In the genomic region with DNA sequence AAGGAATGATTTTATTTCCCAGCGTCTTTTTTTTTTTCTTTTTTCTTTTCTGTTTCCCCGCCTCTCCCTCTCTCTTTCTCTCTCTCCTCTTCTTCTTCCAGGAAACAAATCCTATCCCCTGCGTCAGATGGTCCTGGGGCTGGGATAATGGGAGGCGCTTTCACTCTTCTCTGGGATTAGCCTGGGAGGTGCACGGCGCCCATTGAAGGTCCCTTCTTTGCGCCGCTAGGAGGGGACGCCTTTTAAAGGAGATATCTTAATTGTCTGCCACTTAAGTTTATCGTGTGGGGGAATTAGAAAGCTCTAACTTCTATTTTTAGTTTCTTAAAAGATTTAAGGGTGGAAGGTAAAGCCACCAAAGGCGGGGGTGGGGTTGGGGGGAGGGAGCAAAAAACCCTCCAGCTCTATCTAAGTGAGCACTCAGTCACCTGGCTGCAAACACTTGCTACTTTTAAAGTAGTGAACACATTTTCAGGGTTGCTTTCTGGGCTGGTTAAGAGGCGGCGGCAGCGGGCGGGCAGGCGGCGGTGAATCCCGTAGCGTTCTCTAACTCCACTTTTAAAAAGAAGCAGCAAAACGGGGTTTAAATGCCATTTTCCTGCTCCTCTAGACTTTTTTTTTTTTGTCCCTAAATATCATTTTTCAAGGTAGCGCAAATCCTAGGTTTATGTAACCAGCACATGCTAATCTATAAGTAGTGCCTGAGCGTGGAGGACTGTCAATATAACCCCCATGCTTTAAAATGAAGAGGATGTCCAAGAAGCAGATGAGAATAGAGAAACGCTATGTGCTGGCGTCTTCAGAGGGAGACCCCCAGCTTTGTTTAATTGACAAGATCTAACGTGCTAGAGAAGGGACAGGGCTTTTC, we compare ENCODE assay signal across 9 mouse cellular contexts. TPM values are rescaled to one million over a fixed set of nuclear protein-coding genes. Genes with fewer than 3 reads are reported as not detected.
DNase-seq lines count a peak whose midpoint lies in the region; ATAC-seq and TF ChIP-seq lines count a peak whose summit lies in the region.
"Had no signal": no experiment of that assay in that cellular context is flagged by ENCODE, and none has a peak within 500 bp of the region (broad histone marks: within the 10 kb centered on the region; RNA-seq: fewer than 3 reads in every experiment).

No protein-coding gene starts in this region.

- H3K36me3 ChIP-seq in forebrain, postnatal 0 days (ENCODE audit: insufficient read depth): no peaks in the 10 kb centered on the region
- H3K36me3 ChIP-seq in midbrain, embryonic 12.5 days: no peaks in the 10 kb centered on the region

- no peak for TF ChIP-seq POLR2A in lung, adult 2 months (IDR thresholded peaks at IDR 0.05; ENCODE audit: borderline replicate concordance, extremely low read depth, low read depth, low read length)

- H3K4me1 ChIP-seq in forebrain, postnatal 0 days (ENCODE audit: insufficient read depth): 0 out of 2 replicates have a peak, but pooled peaks cover 5% of the 10 kb centered on the region
- H3K4me1 ChIP-seq in midbrain, embryonic 12.5 days: peaks cover 59% of the 10 kb centered on the region
- no peaks in the 10 kb centered on the region for H3K4me1 ChIP-seq in lung, adult 2 months (ENCODE audit: control insufficient read depth, insufficient read depth, low read length)

- H3K4me3 ChIP-seq in gastrocnemius, adult 2 months: peak overlapping the region; percentile 66
- H3K4me3 ChIP-seq in forebrain, postnatal 0 days (ENCODE audit: low read depth, low read length): peak overlapping the region; percentile 31
- peak overlapping the region; percentile 24 for H3K4me3 ChIP-seq in midbrain, embryonic 12.5 days
- no peak overlapping the region for H3K4me3 ChIP-seq in lung, adult 2 months (replicated peaks; ENCODE audit: extremely low read depth, low read depth, low read length)

- H3K27me3 ChIP-seq in forebrain, postnatal 0 days (ENCODE audit: insufficient read depth, low read length): peaks cover 34% of the 10 kb centered on the region
- H3K27me3 ChIP-seq in midbrain, embryonic 12.5 days: peaks cover 91% of the 10 kb centered on the region

- 0 out of 2 replicates have a peak overlapping the region, but pooled peaks have one; percentile 10 for H3K9ac ChIP-seq in forebrain, postnatal 0 days
- no peak overlapping the region for H3K9ac ChIP-seq in midbrain, embryonic 12.5 days (replicated peaks)

- H3K9me3 ChIP-seq in forebrain, postnatal 0 days (ENCODE audit: low read length): no peaks in the 10 kb centered on the region
- H3K9me3 ChIP-seq in midbrain, embryonic 12.5 days: no peaks in the 10 kb centered on the region

- no peak for TF ChIP-seq CTCF in gastrocnemius, adult 2 months (IDR thresholded peaks at IDR 0.05)
- no peak for TF ChIP-seq CTCF in forebrain, postnatal 0 days (IDR thresholded peaks at IDR 0.05; ENCODE audit: low read depth)
- TF ChIP-seq CTCF in lung, adult 2 months (IDR thresholded peaks at IDR 0.05; ENCODE audit: insufficient read depth, low read length): no peak

- H3K4me2 ChIP-seq in forebrain, postnatal 0 days (ENCODE audit: low read depth): peak overlapping the region; percentile 48
- H3K4me2 ChIP-seq in midbrain, embryonic 12.5 days (replicated peaks): peak overlapping the region; percentile 47

- intact Hi-C loops in gastrocnemius, adult 2 months (cut with DNase I): loop anchor here (10.0 kb wide), 1 partner anchor 216 kb away; a partner anchor contains a TSS
- intact Hi-C loops in gastrocnemius, postnatal 36 days (cut with DNase I): no loop called here

- no peak overlapping the region for H3K27ac ChIP-seq in gastrocnemius, adult 2 months
- peak overlapping the region; percentile 29; the same call in 1 of the 2 replicates for H3K27ac ChIP-seq in forebrain, postnatal 0 days (ENCODE audit: low read depth, low read length)
- peak overlapping the region; percentile 69; the same call in 1 of the 2 replicates for H3K27ac ChIP-seq in midbrain, embryonic 12.5 days (replicated peaks)

- 6% methylated on average over 25 of the region's 25 CpGs for WGBS in forebrain, postnatal 0 days
- WGBS in midbrain, embryonic 12.5 days: under 1% methylated on average over 25 of the region's 25 CpGs
- 6% methylated on average over 25 of the region's 25 CpGs for WGBS in lung, adult 2 months

- ATAC-seq in forebrain, postnatal 0 days: no peak
- ATAC-seq in midbrain, embryonic 12.5 days (ENCODE audit: low FRiP score, low read depth): no peak

- no peak for DNase-seq in gastrocnemius, adult 2 months
- no peak for DNase-seq in gastrocnemius, postnatal 36 days
- peak; percentile 70 for DNase-seq in cerebellum, adult 18-20 months
- no peak for DNase-seq in forebrain, postnatal 0 days
- DNase-seq in ovary, postnatal 10 days (ENCODE audit: low spot score): no peak
- DNase-seq in left cerebral cortex, adult 9 months (ENCODE audit: low spot score in 2 of 2): no peak
- DNase-seq in lung, adult 2 months: no peak

RNA-seq across cellular contexts. Expression of a gene that starts 20.0 kb away (rescaled TPM):
- not detected for total RNA-seq in gastrocnemius, adult 2 months (2021)
- not detected for total RNA-seq in gastrocnemius, postnatal 36 days (2021)
- 19.0 and 32.9 TPM in 2 replicates for total RNA-seq in forebrain, postnatal 0 days (2014; rRNA removed)
- 14.6 and 19.0 TPM in 2 replicates for polyA plus RNA-seq in forebrain, postnatal 0 days (2015; fragmentation: Nextera tagmentation; extraction: Ambion mirVana)
- 21.5 and 74.8 TPM in 2 replicates for polyA plus RNA-seq in midbrain, embryonic 12.5 days (2016; fragmentation: Nextera tagmentation; extraction: Ambion mirVana)
- not detected in 2 replicates for polyA plus RNA-seq in lung, adult 2 months (2012; rRNA removed)
- total RNA-seq: monocyte, adult 5-6 weeks had no signal

Comparison
In these comparisons a context has a peak if more than half of its experiments do, and no peak if none do; other contexts are left out.
1. DNase-seq: peak in cerebellum, adult 18-20 months (2 of 2); none in gastrocnemius, adult 2 months (single experiment), gastrocnemius, postnatal 36 days (0 of 2), forebrain, postnatal 0 days (single experiment), ovary, postnatal 10 days (single experiment), left cerebral cortex, adult 9 months (0 of 2) and lung, adult 2 months (single experiment).
2. RNA of a gene that starts 20.0 kb away (total RNA-seq): 19.0 to 32.9 TPM in forebrain, postnatal 0 days; not detected in gastrocnemius, postnatal 36 days and not detected in gastrocnemius, adult 2 months; every median in the first group is over 10 times any median in the second.